Mouse (Mus musculus): ENCODE results near the gene Nat8l.

Gene Nat8l

DNA sequence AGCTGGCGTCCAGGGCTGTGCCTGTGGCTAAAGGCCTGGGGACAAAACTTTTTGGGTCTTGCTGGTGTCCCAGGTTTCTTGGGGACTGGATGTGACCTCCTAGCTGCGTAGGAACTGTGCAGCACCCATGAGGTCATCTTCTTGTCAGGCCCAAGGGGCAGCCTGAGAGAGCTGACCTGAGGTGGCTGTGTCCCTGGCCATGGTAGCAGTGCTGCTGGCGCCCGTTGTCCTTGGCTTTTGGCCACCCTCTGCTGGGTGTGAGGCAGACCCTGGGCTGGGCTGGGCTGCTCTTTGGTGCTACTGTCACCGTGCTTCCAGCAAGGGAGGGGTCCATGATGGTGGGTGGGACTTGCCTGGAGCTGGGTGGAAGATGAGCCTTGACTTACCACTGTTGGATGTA, 8.8 kb downstream of the Nat8l start:
- no peak for DNase-seq

DNA sequence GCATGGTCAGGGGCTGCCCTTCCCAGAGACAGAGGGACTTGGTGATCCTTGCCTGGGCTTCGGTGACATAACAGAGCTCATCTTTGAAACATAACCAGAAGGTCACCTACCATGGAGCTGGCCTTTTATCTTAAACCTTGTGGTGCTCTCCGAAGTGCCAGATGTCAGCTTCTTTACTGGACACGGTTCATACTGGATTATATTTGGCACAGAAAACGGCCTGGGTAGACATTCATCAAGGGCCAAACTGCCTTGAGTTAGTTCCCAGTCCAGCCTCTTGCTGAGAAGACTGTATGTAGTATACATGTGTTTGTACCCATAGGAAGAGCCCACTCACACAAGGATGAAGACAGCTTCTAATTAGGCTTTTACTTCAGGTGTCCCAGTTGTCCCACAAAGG, 11.0 kb downstream of the Nat8l start:
- no peak for DNase-seq

DNA sequence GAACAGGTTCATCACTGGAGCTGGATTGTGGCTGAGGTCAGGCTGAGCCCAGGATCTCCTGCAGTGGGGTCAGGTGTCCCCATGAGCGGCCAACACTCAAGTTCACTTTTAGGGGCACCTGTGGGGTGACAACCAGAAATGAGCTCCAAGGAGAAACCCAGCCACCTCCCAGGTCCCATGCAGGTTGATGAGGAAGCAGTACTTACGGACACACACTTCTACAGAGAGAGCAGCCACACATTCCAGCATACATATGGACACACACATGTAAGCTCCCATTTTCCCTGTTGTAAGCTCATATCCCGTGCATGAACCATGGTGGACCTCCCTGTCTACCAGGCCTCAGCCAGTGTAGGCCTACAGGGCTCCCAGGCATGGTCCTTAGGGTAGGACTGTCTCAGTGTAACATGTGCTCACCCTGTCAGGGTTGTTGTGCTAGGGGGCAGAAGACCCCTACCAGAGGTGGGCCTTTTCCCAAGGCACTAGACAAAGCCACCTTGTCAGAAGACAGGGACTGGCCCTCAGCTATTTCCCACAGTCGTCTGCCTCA, 11.7 kb downstream of the Nat8l start:
- no peak for DNase-seq

DNA sequence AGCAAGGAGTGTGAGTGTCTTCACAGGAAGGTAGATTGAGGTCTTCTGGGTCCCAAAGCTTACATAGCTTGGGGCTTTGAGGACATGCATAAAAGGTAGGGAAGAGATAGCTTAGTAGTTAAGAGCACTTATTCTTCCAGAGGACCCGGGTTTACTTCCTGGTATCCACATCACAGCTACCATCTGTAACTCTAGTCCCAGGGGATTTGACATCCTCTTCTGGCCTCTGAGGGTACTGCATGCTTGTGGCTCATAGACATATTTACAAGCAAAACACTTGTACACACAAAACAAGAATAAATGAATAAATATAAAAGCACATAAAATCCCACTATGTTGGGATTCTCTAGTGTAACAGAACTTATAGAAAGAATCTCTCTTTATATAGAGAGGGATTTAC, 18.9 kb downstream of the Nat8l start:
- no peak for DNase-seq

DNA sequence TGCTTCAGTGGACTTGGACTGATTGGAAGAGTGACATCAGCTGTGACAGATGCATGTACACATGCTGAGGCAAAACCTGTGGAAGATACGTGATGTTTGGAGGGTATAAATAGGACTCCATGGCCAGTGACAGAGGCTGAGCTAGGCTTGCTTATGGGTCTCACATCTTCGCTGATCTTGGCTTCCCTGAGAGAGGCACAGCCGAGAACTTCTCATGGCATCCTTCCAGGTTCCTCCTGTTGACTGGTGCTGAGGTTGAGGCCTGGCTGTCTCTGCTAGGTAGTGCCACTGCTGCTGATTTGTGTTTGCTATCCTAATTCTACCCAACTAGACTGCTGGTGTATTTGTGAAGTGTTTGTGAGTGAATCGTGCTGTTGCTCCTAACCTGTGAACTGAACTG, 23.2 kb downstream of the Nat8l start:
- no peak for DNase-seq

DNA sequence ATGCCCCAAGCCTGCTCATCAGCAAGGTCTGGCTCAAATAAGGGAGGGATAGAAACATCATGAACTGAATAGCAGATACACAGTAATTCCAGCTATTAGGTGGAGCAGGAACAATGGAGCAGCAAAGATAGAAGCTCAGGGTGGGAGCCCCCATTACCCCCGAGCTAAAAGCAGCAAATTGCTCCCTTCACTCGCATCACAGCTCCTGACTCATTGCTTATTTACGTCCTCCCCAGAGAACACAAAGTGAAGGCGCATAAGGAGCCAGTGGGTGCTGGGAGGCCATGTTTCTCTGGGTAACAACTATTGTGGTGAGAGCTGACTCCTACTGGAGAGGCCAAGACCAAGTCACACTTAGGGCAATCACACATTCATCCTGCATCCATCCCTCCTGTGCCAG, 34.3 kb downstream of the Nat8l start:
- DNase-seq = no peak

DNA sequence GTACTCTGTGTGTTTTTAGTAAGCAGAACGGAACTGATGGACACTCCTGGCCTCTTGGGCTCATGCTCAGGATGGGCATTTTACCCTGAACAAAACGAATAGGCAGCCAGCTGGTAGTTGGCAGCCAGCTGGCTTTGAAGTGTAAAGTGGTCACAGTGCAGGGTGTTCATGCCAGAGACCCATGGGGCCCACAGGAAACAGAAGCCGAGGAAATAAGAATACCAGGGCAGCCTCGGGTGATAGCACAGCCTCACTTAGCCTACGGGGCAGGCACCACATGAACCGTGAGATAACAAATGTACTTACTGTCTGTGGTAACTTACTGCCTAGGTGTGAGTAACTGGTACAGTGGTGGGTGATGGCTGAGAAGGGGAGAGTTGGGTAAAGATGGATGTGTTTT, 35.2 kb downstream of the Nat8l start:
- DNase-seq = no peak

DNA sequence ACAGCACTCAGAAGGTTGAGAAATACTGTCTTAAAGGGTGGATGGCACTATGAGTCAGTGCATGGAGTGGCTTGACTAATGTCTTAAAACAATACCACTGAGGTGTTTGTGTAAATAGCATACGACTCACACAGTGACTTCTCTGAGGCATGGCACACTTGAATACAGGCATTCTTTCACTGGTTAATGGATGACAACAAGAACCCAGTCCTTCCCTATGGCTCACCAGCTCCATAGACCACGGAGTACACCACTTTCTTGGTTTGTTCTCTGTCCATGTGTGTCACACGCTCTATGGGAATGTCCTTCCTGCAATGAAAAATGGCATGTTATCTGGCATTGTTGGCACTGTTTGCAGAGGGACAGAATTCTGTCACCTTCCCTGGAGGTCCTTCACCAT, 36.7 kb downstream of the Nat8l start:
- no peak for DNase-seq

Measured in kidney, adult 9 months (tissue).